Mouse (Mus musculus) kidney, postnatal 4 days (tissue): ENCODE measurements around the gene Slc43a3.
"Not testable (repeated sequence)": the region's sequence is repeated elsewhere in the genome, so short reads cannot be mapped to it uniquely, and the experiment has no call there.

Source experiments
- DNase-seq, 2 experiments: peaks; one replicate each; pipeline ENCODE4 v3.0.0; 2021; ENCODE audit warnings: mixed read lengths in 2 of 2

The Slc43a3 gene

GRCm38 (mm10) chr2:84936474-84937429, at the start of gene Slc43a3:
TSS of gene Slc43a3 (plus strand) at chr2:84936579.
- DNase-seq: peak; percentile 85 to 91

- peak; percentile 46 to 66 for DNase-seq
These were observed 49.5 kb upstream of the Slc43a3 start for GRCm38 (mm10) chr2:84886821-84887281.

- DNase-seq: peak; percentile 30 to 55
These were observed 48.7 kb upstream of the Slc43a3 start for GRCm38 (mm10) chr2:84887411-84888271.

GRCm38 (mm10) chr2:84888657-84889315, 47.6 kb upstream of the Slc43a3 start:
- peak; percentile 80 to 85 for DNase-seq

- peak in 1 of 2 experiments; percentile 17 for DNase-seq
These were observed 46.9 kb upstream of the Slc43a3 start for GRCm38 (mm10) chr2:84889316-84890044.

- peak; percentile 87 to 89 for DNase-seq
These were observed 46.4 kb upstream of the Slc43a3 start for GRCm38 (mm10) chr2:84890045-84890340.

GRCm38 (mm10) chr2:84893359-84893758, 43.0 kb upstream of the Slc43a3 start:
- no peak for DNase-seq

- DNase-seq: no peak
These were observed 40.7 kb upstream of the Slc43a3 start for GRCm38 (mm10) chr2:84895495-84896198.

- not testable (repeated sequence) for DNase-seq
These were observed 39.7 kb upstream of the Slc43a3 start for GRCm38 (mm10) chr2:84896686-84897085.

GRCm38 (mm10) chr2:84912722-84913121, 23.7 kb upstream of the Slc43a3 start:
- DNase-seq: peak in 1 of 2 experiments; percentile 34

GRCm38 (mm10) chr2:84913881-84914280, 22.5 kb upstream of the Slc43a3 start:
- DNase-seq: no peak

GRCm38 (mm10) chr2:84915330-84915729, 21.0 kb upstream of the Slc43a3 start:
- DNase-seq: no peak

- peak; percentile 31 to 66 for DNase-seq
These were observed 19.6 kb upstream of the Slc43a3 start for GRCm38 (mm10) chr2:84916548-84917320.

- DNase-seq: no peak
These were observed 18.2 kb upstream of the Slc43a3 start for GRCm38 (mm10) chr2:84918188-84918587.

- no peak for DNase-seq
These were observed 16.7 kb upstream of the Slc43a3 start for GRCm38 (mm10) chr2:84919601-84920108.

GRCm38 (mm10) chr2:84930186-84930585, 6.2 kb upstream of the Slc43a3 start:
- DNase-seq: no peak

GRCm38 (mm10) chr2:84933992-84934648, 2.3 kb upstream of the Slc43a3 start:
- no peak for DNase-seq

- DNase-seq: no peak
These were observed 1.8 kb upstream of the Slc43a3 start for GRCm38 (mm10) chr2:84934649-84935007.

GRCm38 (mm10) chr2:84935065-84935464, 1.3 kb upstream of the Slc43a3 start:
- no peak for DNase-seq
